Mouse (Mus musculus): ENCODE measurements around the gene Krt14.

The Krt14 gene

DNA sequence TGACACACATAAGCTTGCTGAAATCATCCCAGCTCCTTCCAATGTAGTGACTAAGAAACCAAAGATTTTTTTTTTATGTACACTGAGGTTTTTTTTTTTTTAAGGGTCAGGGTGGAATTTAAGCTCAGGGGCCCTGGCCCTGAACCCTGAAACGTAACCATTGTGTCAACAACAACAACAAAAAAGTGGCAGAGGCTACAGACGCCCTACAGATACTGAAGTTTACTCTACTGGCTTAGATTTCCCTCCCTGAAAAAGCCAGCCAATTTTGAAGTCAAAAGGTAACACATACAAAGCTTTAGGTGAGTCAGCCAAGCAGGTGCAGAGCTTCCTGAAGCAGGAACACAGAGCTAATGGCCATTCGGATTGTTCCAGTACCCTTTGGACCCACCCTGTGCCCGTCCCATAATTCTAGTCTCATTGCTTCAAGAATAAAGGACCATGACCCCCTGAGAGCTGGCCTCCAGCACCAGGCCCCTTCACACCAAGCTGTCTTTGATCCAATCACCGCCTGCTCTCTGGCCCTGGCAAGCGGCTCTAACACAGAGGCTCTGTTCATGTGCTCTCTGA lies 49.4 kb downstream of the Krt14 start:
- DNase-seq: no peak

DNA sequence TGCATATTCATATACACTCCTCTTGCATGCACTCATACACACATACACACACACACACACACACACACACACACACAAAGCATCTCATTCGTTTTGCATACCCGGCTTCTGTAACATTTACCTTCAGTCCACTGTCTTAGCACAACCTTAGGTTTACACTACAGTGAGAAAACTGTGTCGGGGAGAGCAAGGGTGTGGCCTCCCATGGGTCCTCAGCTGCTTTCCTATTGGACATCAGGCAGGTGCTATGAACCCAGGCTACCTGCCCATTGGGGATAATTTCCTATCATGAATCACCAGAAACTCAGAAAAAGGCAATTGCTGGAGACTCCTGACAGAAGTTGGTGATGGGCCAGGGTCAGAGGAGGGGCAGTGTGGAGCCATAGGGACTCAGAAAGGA lies 50.0 kb downstream of the Krt14 start:
- DNase-seq: no peak

DNA sequence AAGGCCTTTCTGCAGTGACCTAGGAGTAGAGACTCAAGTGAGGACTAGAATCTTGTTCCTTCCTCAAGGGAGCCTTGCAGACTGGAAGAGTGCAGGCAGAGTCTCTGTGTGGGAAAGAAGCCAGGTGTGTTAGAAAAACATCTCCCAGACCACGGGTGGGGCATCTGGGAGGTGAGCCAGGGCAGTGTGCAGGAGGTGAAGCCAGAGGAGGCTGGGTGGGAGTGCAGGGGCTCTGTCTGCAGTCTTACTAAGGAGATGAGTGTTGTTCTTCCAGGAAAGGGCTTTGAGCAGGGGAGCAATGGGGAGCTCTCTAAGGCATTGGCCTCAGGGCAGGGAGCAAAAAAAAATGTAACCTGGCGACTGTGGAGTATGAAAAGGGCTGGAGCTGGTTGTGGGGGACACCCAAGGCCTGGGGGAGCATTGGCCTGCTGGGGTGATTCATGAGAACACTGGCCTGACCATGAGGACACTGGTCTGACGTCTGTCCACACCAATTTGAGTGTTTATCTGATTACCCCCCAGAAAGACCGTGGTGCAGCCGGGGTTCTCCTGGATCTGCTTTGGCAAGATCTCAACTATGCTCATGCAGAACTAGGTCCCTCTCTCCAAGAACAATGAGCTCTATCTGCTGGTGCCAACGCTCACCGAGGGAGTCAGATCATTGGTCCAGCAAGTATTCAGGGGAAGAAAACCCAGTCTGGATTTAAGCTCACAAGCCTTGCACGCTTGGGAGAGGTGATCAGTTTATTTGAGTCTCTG lies 51.7 kb downstream of the Krt14 start:
- no peak for DNase-seq
